Mouse (Mus musculus): ENCODE results near the gene Ulk4. TPM values are rescaled to one million over a fixed set of nuclear protein-coding genes. Genes with fewer than 3 reads are reported as not detected.
A peak's percentile ranks its signal among the peaks of the same experiment; 100 is the strongest.

Ulk4 gene
- polyA plus RNA-seq, 2 experiments = 0.40 to 30.5 TPM

DNA sequence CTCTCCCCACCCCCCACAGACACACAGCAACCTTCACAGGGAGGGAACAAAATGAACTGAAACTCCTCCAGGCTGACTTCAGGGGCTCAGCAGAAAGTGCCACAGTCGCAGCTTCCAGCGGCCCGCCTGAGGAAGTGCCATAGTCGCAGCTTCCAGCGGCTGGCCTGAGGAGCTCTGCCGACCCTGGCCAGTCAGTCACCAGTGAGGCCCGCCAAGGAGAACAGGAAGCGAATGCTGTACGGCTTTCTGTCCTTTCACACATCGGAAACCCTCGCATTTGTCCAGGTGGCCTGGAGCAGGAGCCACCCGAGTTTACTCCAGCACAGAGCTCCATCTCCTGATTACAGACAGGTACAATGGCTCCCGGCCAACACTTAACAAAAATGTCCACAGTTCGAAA lies 27.2 kb downstream of the Ulk4 start:
- H3K4me1 ChIP-seq (replicated peaks; ENCODE audit: control insufficient read depth in 2 of 2, insufficient read depth in 2 of 2, low read length in 1 of 2) = no peaks in the 10 kb centered on the region
- H3K27me3 ChIP-seq (ENCODE audit: control insufficient read depth, insufficient read depth, low read length) = no peaks in the 10 kb centered on the region
- H3K9me3 ChIP-seq (ENCODE audit: control insufficient read depth, low read length) = no peaks in the 10 kb centered on the region
- no peak overlapping the region for H3K4me2 ChIP-seq (ENCODE audit: low read depth)
- H3K36me3 ChIP-seq (replicated peaks; ENCODE audit: control insufficient read depth, insufficient read depth, low read depth) = no peaks in the 10 kb centered on the region
- H3K4me3 ChIP-seq (ENCODE audit: insufficient read depth in 1 of 2, low read depth in 2 of 2, low read length in 2 of 2) = no peak overlapping the region
- ATAC-seq (ENCODE audit: insufficient read depth) (no peak), DNase-seq (ENCODE audit: low read depth in 3 of 3, low spot score in 3 of 3) (no peak)
- WGBS (ENCODE audit: insufficient replicate concordance) = 19% methylated on average over 14 of the region's 14 CpGs
- no peak overlapping the region for H3K9ac ChIP-seq (replicated peaks)
- H3K27ac ChIP-seq = no peak overlapping the region
- no peak for TF ChIP-seq CTCF (IDR thresholded peaks at IDR 0.05; ENCODE audit: low read depth)
- TF ChIP-seq EP300 (IDR thresholded peaks at IDR 0.05; ENCODE audit: low read depth) = no peak

DNA sequence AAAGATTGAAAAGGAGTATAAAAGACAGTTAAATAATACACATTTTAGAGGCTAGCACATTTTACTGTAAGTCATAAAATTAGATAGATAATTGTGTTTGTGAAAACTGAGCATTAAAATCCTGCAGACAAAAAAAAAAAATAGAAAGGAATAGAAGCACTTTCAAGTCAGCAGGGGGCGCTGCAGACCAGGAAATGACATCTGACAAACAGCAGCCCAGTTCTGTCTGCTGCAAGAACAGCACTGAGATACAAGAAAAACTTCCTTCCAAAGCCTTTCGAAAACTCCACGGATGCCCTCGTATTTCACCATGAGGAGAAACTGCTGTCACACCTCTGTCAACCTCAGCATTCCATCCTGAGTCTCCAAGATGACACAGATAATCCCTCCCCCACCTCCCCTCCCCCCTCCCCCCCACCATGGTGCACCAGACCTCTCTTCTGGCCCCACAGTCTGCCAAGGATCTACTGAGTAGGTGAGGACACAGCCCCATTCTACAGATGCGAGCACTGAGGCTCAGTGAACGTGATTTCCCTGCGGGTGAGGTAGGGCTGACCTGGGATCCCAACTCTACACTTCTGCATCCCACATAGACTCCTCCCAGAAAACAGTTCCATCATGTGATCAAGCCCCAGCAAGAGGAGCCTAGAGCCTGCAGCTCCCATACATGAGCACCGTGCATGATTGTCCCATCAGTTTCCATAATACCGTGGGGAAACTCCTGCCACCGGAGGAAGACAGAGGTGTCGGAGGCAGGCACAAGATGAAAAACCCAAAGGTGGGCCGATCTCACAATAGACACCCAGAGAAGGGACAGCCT lies 28.8 kb downstream of the Ulk4 start:
- H3K9ac ChIP-seq (replicated peaks) = no peak overlapping the region
- H3K4me1 ChIP-seq (replicated peaks; ENCODE audit: control insufficient read depth in 2 of 2, insufficient read depth in 2 of 2, low read length in 1 of 2) = no peaks in the 10 kb centered on the region
- no peak overlapping the region for H3K4me3 ChIP-seq (ENCODE audit: insufficient read depth in 1 of 2, low read depth in 2 of 2, low read length in 2 of 2)
- no peaks in the 10 kb centered on the region for H3K36me3 ChIP-seq (replicated peaks; ENCODE audit: control insufficient read depth, insufficient read depth, low read depth)
- no peak overlapping the region for H3K4me2 ChIP-seq (ENCODE audit: low read depth)
- ATAC-seq (ENCODE audit: insufficient read depth) = no peak
- TF ChIP-seq CTCF (IDR thresholded peaks at IDR 0.05; ENCODE audit: low read depth) (peak; percentile 73), EP300 (IDR thresholded peaks at IDR 0.05; ENCODE audit: low read depth) (no peak)
- H3K27ac ChIP-seq = no peak overlapping the region
- H3K9me3 ChIP-seq (ENCODE audit: control insufficient read depth, low read length) = no peaks in the 10 kb centered on the region
- WGBS (ENCODE audit: insufficient replicate concordance) = 51% methylated on average over 12 of the region's 12 CpGs
- H3K27me3 ChIP-seq (ENCODE audit: control insufficient read depth, insufficient read depth, low read length) = no peaks in the 10 kb centered on the region
- DNase-seq (ENCODE audit: low read depth in 3 of 3, low spot score in 3 of 3) = peak; percentile 57 to 59 (median 59)

DNA sequence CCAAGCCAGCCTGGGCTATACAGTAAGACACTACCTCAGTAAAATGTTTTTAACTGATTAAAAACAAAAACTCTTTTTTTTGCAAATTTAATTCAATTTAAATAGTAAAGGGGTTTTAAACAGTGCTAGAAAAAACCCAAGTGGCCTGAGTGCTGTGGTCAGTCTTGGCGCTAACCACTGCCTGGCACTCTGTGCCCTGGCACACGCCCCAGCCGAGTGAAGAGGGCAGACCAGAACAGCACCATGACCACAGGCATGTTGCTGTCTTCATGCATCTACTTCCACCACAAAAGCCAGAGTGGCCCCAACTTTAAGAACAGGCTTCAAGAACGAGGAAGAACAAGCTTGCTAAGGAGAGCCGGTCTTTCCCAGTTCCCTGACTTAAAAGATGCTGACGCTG lies 29.9 kb downstream of the Ulk4 start:
- no peak overlapping the region for H3K27ac ChIP-seq
- no peaks in the 10 kb centered on the region for H3K36me3 ChIP-seq (replicated peaks; ENCODE audit: control insufficient read depth, insufficient read depth, low read depth)
- H3K9ac ChIP-seq (replicated peaks) = no peak overlapping the region
- no peak overlapping the region for H3K4me3 ChIP-seq (ENCODE audit: insufficient read depth in 1 of 2, low read depth in 2 of 2, low read length in 2 of 2)
- WGBS (ENCODE audit: insufficient replicate concordance) = 60% methylated on average over 6 of the region's 6 CpGs
- DNase-seq (ENCODE audit: low read depth in 3 of 3, low spot score in 3 of 3) (no peak), ATAC-seq (ENCODE audit: insufficient read depth) (no peak)
- no peak overlapping the region for H3K4me2 ChIP-seq (ENCODE audit: low read depth)
- no peaks in the 10 kb centered on the region for H3K4me1 ChIP-seq (replicated peaks; ENCODE audit: control insufficient read depth in 2 of 2, insufficient read depth in 2 of 2, low read length in 1 of 2)
- no peaks in the 10 kb centered on the region for H3K27me3 ChIP-seq (ENCODE audit: control insufficient read depth, insufficient read depth, low read length)
- TF ChIP-seq EP300 (IDR thresholded peaks at IDR 0.05; ENCODE audit: low read depth) = no peak
- no peak for TF ChIP-seq CTCF (IDR thresholded peaks at IDR 0.05; ENCODE audit: low read depth)
- no peaks in the 10 kb centered on the region for H3K9me3 ChIP-seq (ENCODE audit: control insufficient read depth, low read length)

DNA sequence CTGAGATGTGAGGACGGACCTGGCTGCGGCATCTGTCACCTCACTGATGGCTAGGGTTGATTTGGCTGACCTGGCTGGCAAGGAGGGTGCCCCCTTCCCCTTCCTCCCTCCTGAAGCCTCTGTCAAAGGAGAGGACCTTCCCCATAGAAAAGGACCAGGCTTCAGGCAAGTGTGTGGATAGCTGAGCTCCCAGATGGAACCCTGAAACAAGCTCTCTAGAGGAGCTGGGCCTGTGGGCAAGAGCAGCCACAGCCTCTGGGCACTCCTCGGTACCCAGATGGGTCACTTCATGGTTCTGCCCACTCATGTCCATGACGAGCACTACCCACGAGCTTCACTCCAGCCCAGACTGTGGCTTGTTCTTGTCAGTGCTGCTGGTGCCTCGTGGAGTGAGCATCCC lies 34.7 kb downstream of the Ulk4 start:
- no peak for ATAC-seq (ENCODE audit: insufficient read depth)
- TF ChIP-seq CTCF (IDR thresholded peaks at IDR 0.05; ENCODE audit: low read depth) = no peak
- TF ChIP-seq EP300 (IDR thresholded peaks at IDR 0.05; ENCODE audit: low read depth) = no peak
- Histone ChIP-seq H3K36me3 (replicated peaks; ENCODE audit: control insufficient read depth, insufficient read depth, low read depth) (no peaks in the 10 kb centered on the region), H3K4me1 (replicated peaks; ENCODE audit: control insufficient read depth in 2 of 2, insufficient read depth in 2 of 2, low read length in 1 of 2) (no peaks in the 10 kb centered on the region), H3K27me3 (ENCODE audit: control insufficient read depth, insufficient read depth, low read length) (no peaks in the 10 kb centered on the region), H3K9me3 (ENCODE audit: control insufficient read depth, low read length) (no peaks in the 10 kb centered on the region), H3K27ac (no peak overlapping the region), H3K4me3 (ENCODE audit: insufficient read depth in 1 of 2, low read depth in 2 of 2, low read length in 2 of 2) (no peak overlapping the region), H3K9ac (replicated peaks) (no peak overlapping the region), H3K4me2 (ENCODE audit: low read depth) (no peak overlapping the region)
- no peak for DNase-seq (ENCODE audit: low read depth in 3 of 3, low spot score in 3 of 3)
- 59% methylated on average over 6 of the region's 6 CpGs for WGBS (ENCODE audit: insufficient replicate concordance)

DNA sequence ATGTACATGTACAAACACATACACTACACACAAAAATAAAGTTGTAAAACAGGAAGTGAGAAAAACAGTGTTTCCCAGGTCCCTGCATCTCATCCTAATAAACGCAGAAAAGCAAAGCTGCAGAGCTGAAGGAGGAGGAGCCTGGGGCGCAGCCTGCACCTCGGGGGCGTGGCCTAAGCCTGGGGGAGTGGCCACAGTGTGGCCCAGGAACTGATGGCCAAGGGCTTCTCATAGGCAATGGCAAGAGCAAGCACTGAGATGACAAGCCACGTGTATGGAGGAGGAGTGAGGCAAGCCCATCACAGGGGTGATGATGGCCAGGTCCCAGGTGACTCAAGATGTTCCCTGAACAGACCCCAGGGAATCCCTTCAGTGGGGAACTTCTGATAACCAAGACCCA lies 35.2 kb downstream of the Ulk4 start:
- H3K4me3 ChIP-seq (ENCODE audit: insufficient read depth in 1 of 2, low read depth in 2 of 2, low read length in 2 of 2) = no peak overlapping the region
- no peaks in the 10 kb centered on the region for H3K9me3 ChIP-seq (ENCODE audit: control insufficient read depth, low read length)
- H3K9ac ChIP-seq (replicated peaks) = no peak overlapping the region
- ATAC-seq (ENCODE audit: insufficient read depth) (no peak), DNase-seq (ENCODE audit: low read depth in 3 of 3, low spot score in 3 of 3) (no peak)
- no peak for TF ChIP-seq CTCF (IDR thresholded peaks at IDR 0.05; ENCODE audit: low read depth)
- TF ChIP-seq EP300 (IDR thresholded peaks at IDR 0.05; ENCODE audit: low read depth) = no peak
- 18% methylated on average over 5 of the region's 5 CpGs for WGBS (ENCODE audit: insufficient replicate concordance)
- no peaks in the 10 kb centered on the region for H3K36me3 ChIP-seq (replicated peaks; ENCODE audit: control insufficient read depth, insufficient read depth, low read depth)
- no peaks in the 10 kb centered on the region for H3K27me3 ChIP-seq (ENCODE audit: control insufficient read depth, insufficient read depth, low read length)
- H3K4me1 ChIP-seq (replicated peaks; ENCODE audit: control insufficient read depth in 2 of 2, insufficient read depth in 2 of 2, low read length in 1 of 2) = no peaks in the 10 kb centered on the region
- no peak overlapping the region for H3K27ac ChIP-seq
- no peak overlapping the region for H3K4me2 ChIP-seq (ENCODE audit: low read depth)
